Mouse (Mus musculus): ENCODE measurements around the gene Olfr1173.

Olfr1173 gene

DNA sequence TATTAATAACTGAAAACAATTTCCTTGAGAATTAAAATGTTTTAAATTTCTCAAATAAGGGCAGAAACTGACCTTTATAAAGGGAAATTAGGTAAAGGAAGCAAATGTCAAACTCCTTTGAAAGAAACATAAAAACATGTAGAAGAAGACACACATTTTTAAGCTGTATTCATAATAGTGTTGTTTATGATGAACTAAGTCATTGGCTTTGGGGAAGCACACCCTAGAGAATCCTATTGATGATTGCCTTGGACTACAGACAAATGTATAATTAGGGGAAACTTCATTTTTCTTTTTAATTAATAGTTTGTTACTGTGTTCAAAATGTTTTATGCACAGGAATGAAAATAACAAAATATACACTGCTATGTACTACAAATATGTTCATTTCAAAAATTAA is at the start of gene Olfr1173:
Olfr1173 (minus strand) TSS at position 101 of the 400 bp plus-strand sequence.
- DNase-seq (ENCODE audit: low spot score), result no peak

DNA sequence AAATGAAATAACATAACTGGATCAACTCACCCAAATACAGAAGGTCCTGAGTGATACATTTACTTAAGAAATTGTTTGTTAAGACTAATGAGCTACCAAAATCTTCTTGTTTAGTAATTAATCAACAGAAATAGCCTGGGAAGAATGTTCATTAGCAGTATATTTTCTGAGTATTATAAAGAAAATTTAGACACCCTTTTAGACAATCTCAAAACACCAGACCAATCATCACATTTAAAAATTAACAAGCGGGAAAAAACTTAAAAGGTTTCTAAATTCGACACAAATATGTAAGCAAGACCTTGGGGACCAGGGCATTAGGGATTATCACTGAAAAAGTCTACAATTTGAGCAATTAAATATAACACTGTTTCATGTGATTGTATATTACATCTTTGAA is 47.4 kb upstream of the Olfr1173 start, which contains the start of gene Olfr1175-ps:
Olfr1175-ps (minus strand) TSS at position 101 of the 400 bp plus-strand sequence.
- no peak for DNase-seq (ENCODE audit: low spot score)

DNA sequence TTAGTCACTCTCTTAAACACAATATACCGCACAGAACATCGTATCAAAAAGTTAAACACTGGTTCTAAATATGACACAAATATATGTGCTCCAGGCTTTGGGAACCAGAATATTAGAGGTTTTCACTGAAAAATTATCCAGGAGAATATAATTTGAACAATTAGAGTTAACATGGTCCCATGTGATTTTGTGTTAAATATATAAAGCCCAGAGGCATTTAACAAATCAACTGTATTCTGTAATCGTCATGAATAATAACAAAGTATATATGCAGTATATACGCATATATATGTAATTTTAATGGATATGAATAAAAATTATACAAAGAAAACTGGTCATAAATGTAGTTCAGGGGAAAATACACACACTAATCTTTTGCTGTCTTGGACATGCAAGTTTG is 35.4 kb upstream of the Olfr1173 start, which contains the start of gene Olfr1174-ps:
Olfr1174-ps (minus strand) TSS at position 101 of the 400 bp plus-strand sequence.
- no peak for DNase-seq (ENCODE audit: low spot score)

DNA sequence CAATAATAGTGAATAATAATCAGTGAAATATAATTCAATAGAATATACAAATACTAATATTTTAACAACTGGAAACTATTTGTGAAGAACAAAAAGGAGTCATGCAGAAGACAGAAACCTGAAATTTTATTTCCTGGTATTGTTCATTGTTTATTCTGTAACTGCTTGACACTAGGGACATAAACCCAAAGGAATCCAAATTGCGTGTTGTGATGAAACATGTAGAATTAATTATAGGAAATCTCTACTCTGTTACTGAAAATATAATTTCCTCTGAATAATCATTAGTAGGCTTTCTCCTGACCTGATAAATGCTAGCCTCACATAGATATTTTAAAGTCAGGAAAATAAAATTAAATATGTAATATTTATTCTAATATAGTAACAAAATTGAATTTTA is 51.4 kb downstream of the Olfr1173 start, which contains the start of gene Olfr1170:
Olfr1170 (minus strand) TSS at position 101 of the 400 bp plus-strand sequence.
- DNase-seq (ENCODE audit: low spot score), result no peak

All from testis, postnatal 10 days (tissue).